In genomic region chr10:98718706-98719105, GRCm38 (mm10) we compare ENCODE assay signal across 32 mouse cellular contexts.
DNase-seq lines count a peak whose midpoint lies in the region; ATAC-seq and TF ChIP-seq lines count a peak whose summit lies in the region.
"Had no signal": no experiment of that assay in that cellular context is flagged by ENCODE, and none has a peak within 500 bp of the region (broad histone marks: within the 10 kb centered on the region; RNA-seq: fewer than 3 reads in every experiment).

No protein-coding gene starts in this region.

- H3K4me2 ChIP-seq in liver, postnatal 0 days (ENCODE audit: low read depth, low read length): no peak overlapping the region
- no peak overlapping the region for H3K4me2 ChIP-seq in liver, embryonic 15.5 days
- H3K4me2 ChIP-seq in hindbrain, embryonic 12.5 days (replicated peaks): no peak overlapping the region
- H3K4me2 ChIP-seq: heart, embryonic 12.5 days; hindbrain, embryonic 14.5 days; limb, embryonic 13.5 days; midbrain, embryonic 11.5 days; neural tube, embryonic 12.5 days had no signal

- no peaks in the 10 kb centered on the region for H3K9me3 ChIP-seq in liver, postnatal 0 days (ENCODE audit: low read length)
- no peaks in the 10 kb centered on the region for H3K9me3 ChIP-seq in liver, embryonic 15.5 days (replicated peaks)
- no peaks in the 10 kb centered on the region for H3K9me3 ChIP-seq in heart, embryonic 10.5 days
- H3K9me3 ChIP-seq in hindbrain, embryonic 12.5 days (replicated peaks): no peaks in the 10 kb centered on the region
- H3K9me3 ChIP-seq: heart, embryonic 12.5 days; limb, embryonic 13.5 days; neural tube, embryonic 12.5 days had no signal

- WGBS in liver, postnatal 0 days (ENCODE audit: insufficient replicate concordance): 59% methylated on average over 4 of the region's 4 CpGs
- WGBS in liver, embryonic 15.5 days (ENCODE audit: insufficient replicate concordance): 41% methylated on average over 4 of the region's 4 CpGs
- 70% methylated on average over 4 of the region's 4 CpGs for WGBS in heart, embryonic 10.5 days
- WGBS in hindbrain, embryonic 12.5 days: 93% methylated on average over 4 of the region's 4 CpGs

- H3K36me3 ChIP-seq in liver, postnatal 0 days (replicated peaks; ENCODE audit: insufficient read depth, low read length): no peaks in the 10 kb centered on the region
- no peaks in the 10 kb centered on the region for H3K36me3 ChIP-seq in liver, embryonic 15.5 days (replicated peaks)
- H3K36me3 ChIP-seq in heart, embryonic 10.5 days: no peaks in the 10 kb centered on the region
- no peaks in the 10 kb centered on the region for H3K36me3 ChIP-seq in hindbrain, embryonic 12.5 days
- H3K36me3 ChIP-seq: heart, embryonic 12.5 days; limb, embryonic 13.5 days; neural tube, embryonic 12.5 days had no signal

- H3K27ac ChIP-seq in liver, postnatal 0 days (ENCODE audit: low read depth): no peak overlapping the region
- H3K27ac ChIP-seq in liver, embryonic 15.5 days (replicated peaks): no peak overlapping the region
- H3K27ac ChIP-seq in heart, embryonic 10.5 days: no peak overlapping the region
- no peak overlapping the region for H3K27ac ChIP-seq in hindbrain, embryonic 12.5 days
- H3K27ac ChIP-seq: hindbrain, embryonic 14.5 days; limb, embryonic 13.5 days; macrophage; neural tube, embryonic 12.5 days had no signal

- no peak for TF ChIP-seq EP300 in liver, postnatal 0 days (IDR thresholded peaks at IDR 0.05; ENCODE audit: low read depth)

- no peak overlapping the region for H3K9ac ChIP-seq in liver, postnatal 0 days (replicated peaks)
- H3K9ac ChIP-seq in liver, embryonic 15.5 days: no peak overlapping the region
- no peak overlapping the region for H3K9ac ChIP-seq in hindbrain, embryonic 12.5 days
- H3K9ac ChIP-seq: heart, embryonic 12.5 days; hindbrain, embryonic 14.5 days; limb, embryonic 13.5 days; neural tube, embryonic 12.5 days had no signal

- DNase-seq in liver: peak; percentile 46
- no peak for DNase-seq in liver, postnatal 0 days
- DNase-seq in heart, embryonic 10.5 days (ENCODE audit: low spot score): no peak
- DNase-seq in layer of hippocampus, postnatal 36 days: no peak
- DNase-seq: adrenal gland, postnatal 10 days; cerebellum, adult 11-12 months; cerebellum, postnatal 10 days; gastrocnemius, postnatal 14 days; heart, adult 11 months; heart, postnatal 4 days; kidney, adult 8-10 months; kidney, postnatal 10 days; layer of hippocampus, adult 9-11 months; lung, adult 2 months; lung, postnatal 10 days; right cerebral cortex, postnatal 4 days; thymus, adult 2 months; thymus, postnatal 36 days had no signal

- no peak overlapping the region for H3K4me3 ChIP-seq in liver, postnatal 0 days (ENCODE audit: low read depth, low read length)
- H3K4me3 ChIP-seq in liver, embryonic 15.5 days (replicated peaks): no peak overlapping the region
- no peak overlapping the region for H3K4me3 ChIP-seq in heart, embryonic 10.5 days
- H3K4me3 ChIP-seq in hindbrain, embryonic 12.5 days: no peak overlapping the region
- H3K4me3 ChIP-seq: erythroblast, embryonic 14.5 days; heart, embryonic 12.5 days; limb, embryonic 13.5 days; myocyte; neural tube, embryonic 12.5 days had no signal

- no peak for ATAC-seq in liver, postnatal 0 days
- peak; percentile 95 for ATAC-seq in granulocyte monocyte progenitor cell, adult 5-6 weeks (replicated peaks; ENCODE audit: poor library complexity, severe bottlenecking)
- peak; percentile 57 for ATAC-seq in liver, embryonic 15.5 days (ENCODE audit: insufficient read depth)
- peak; percentile 76; the same call in 1 of the 2 replicates for ATAC-seq in monocyte, adult 5-6 weeks (replicated peaks; ENCODE audit: insufficient number of reproducible peaks, low FRiP score, low TSS enrichment, poor library complexity, severe bottlenecking)
- ATAC-seq in hindbrain, embryonic 12.5 days (ENCODE audit: low FRiP score): no peak
- ATAC-seq: inflammation-experienced regulatory T-cells, adult 6 months; midbrain, embryonic 16.5 days had no signal

- no peaks in the 10 kb centered on the region for H3K27me3 ChIP-seq in liver, postnatal 0 days (ENCODE audit: insufficient read depth, low read length)
- no peaks in the 10 kb centered on the region for H3K27me3 ChIP-seq in liver, embryonic 15.5 days
- no peaks in the 10 kb centered on the region for H3K27me3 ChIP-seq in heart, embryonic 10.5 days (ENCODE audit: insufficient read depth, poor library complexity, severe bottlenecking)
- H3K27me3 ChIP-seq in hindbrain, embryonic 12.5 days: no peaks in the 10 kb centered on the region
- H3K27me3 ChIP-seq: heart, embryonic 12.5 days; limb, embryonic 13.5 days; neural tube, embryonic 12.5 days had no signal

- TF ChIP-seq CTCF in liver, postnatal 0 days (IDR thresholded peaks at IDR 0.05; ENCODE audit: low read depth): no peak

- 0 out of 2 replicates have a peak, but pooled peaks cover 6% of the 10 kb centered on the region for H3K4me1 ChIP-seq in liver, postnatal 0 days (ENCODE audit: insufficient read depth)
- H3K4me1 ChIP-seq in liver, embryonic 15.5 days (replicated peaks): peaks cover 25% of the 10 kb centered on the region
- peaks cover 15% of the 10 kb centered on the region for H3K4me1 ChIP-seq in heart, embryonic 10.5 days
- H3K4me1 ChIP-seq in hindbrain, embryonic 12.5 days: no peaks in the 10 kb centered on the region
- H3K4me1 ChIP-seq: limb, embryonic 13.5 days; neural tube, embryonic 12.5 days had no signal

Comparison
In these comparisons a context has a peak if more than half of its experiments do, and no peak if none do; other contexts are left out.
1. ATAC-seq: peak in granulocyte monocyte progenitor cell, adult 5-6 weeks (single experiment), liver, embryonic 15.5 days (single experiment) and monocyte, adult 5-6 weeks (single experiment); none in liver, postnatal 0 days (single experiment) and hindbrain, embryonic 12.5 days (single experiment).